Mouse (Mus musculus) C2C12 (cell line): ENCODE measurements around the gene Fam229a.
A peak's percentile ranks its signal among the peaks of the same experiment; 100 is the strongest.

Source experiments
- CEBPB ChIP-seq: IDR thresholded peaks from one replicate; pipeline ENCODE4 v1.6.1; 2011; ENCODE audit warnings: low read depth, mild to moderate bottlenecking, control low read depth, moderate library complexity
- CTCF ChIP-seq: IDR thresholded peaks from one replicate; pipeline ENCODE4 v1.5.1; 2011; ENCODE audit not compliant: control insufficient read depth, insufficient read depth, insufficient read length
- MAX ChIP-seq: IDR thresholded peaks from one replicate; pipeline ENCODE4 v1.6.1; 2011; ENCODE audit warnings: mild to moderate bottlenecking, control low read depth
- MYOD1 ChIP-seq: IDR thresholded peaks from one replicate; pipeline ENCODE4 v1.6.1; 2011; ENCODE audit warnings: low read depth; ENCODE audit not compliant: control insufficient read depth, insufficient read length
- USF1 ChIP-seq: IDR thresholded peaks from one replicate; pipeline ENCODE4 v1.6.1; 2011; ENCODE audit warnings: low read depth, mild to moderate bottlenecking, control low read depth, moderate library complexity

DNA sequence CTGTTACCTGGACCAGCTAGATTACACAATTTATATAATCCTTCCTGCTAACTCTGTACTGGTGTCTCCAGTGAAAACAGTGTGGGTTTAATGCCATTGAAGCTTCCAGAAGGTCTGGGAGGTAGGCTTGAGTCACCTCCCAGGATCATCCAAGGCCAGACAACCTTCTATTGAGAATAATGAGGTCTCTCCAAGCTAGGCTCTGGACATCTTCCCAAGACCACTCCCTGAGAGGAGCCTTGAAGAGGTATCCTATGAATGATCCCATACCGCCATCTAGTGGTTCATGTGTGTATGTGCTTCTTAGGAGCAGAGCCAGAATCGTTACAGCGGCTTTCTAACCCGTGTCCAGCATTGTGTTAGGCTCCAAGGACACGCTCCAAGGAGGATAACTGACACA lies 35.7 kb upstream of the Fam229a start:
- peak; percentile 77 for TF ChIP-seq CTCF
- TF ChIP-seq MAX = no peak
- no peak for TF ChIP-seq CEBPB
- no peak for TF ChIP-seq MYOD1
- TF ChIP-seq USF1 = no peak
